Mouse (Mus musculus) liver, adult 2 months (tissue): ENCODE results near the gene Ptx4.

Source experiments
- CTCF ChIP-seq: fragments of 200-500 bp; IDR thresholded peaks from 2 replicates; pipeline ENCODE4 v1.5.1; 2011; ENCODE audit warnings: low read depth, low read length, control low read depth
- POLR2A ChIP-seq: fragments of 200-500 bp; IDR thresholded peaks from 2 replicates; pipeline ENCODE4 v1.6.1; 2011; ENCODE audit warnings: low read length, control low read depth; ENCODE audit not compliant: insufficient read depth; ENCODE audit errors: extremely low read depth

- TF ChIP-seq CTCF: no peak
- TF ChIP-seq POLR2A: no peak
Observed at GRCm38 (mm10) chr17:25138803-25139202, 18.2 kb downstream of the Ptx4 start.
